Mouse (Mus musculus) midbrain, embryonic 10.5 days (tissue): ENCODE measurements around the gene Ebf1. TPM values are rescaled to one million over a fixed set of nuclear protein-coding genes. Genes with fewer than 3 reads are reported as not detected.

Experiments
- DNase-seq: peaks from one replicate; pipeline ENCODE4 v3.0.0-alpha.2; 2017; ENCODE audit warnings: low spot score
- H3K27ac ChIP-seq: fragments of 300-500 bp; sonication (generic); replicated peaks from 2 replicates; pipeline ENCODE4 v1.5.1; 2016; ENCODE audit warnings: mild to moderate bottlenecking
- H3K27me3 ChIP-seq: fragments of 300-500 bp; sonication (generic); 2 replicates; pipeline ENCODE4 v1.6.1; 2016; ENCODE audit warnings: low read depth, mild to moderate bottlenecking; ENCODE audit not compliant: poor library complexity, severe bottlenecking
- H3K36me3 ChIP-seq: fragments of 300-500 bp; sonication (generic); 2 replicates; pipeline ENCODE4 v1.6.1; 2016; ENCODE audit warnings: mild to moderate bottlenecking, moderate library complexity
- H3K4me1 ChIP-seq: fragments of 300-500 bp; sonication (generic); 2 replicates; pipeline ENCODE4 v1.6.1; 2016
- H3K4me3 ChIP-seq: fragments of 300-500 bp; sonication (generic); 2 replicates; pipeline ENCODE4 v1.5.1; 2016; ENCODE audit warnings: mild to moderate bottlenecking, moderate library complexity
- H3K9me3 ChIP-seq: fragments of 300-500 bp; sonication (generic); replicated peaks from 2 replicates; pipeline ENCODE4 v1.6.1; 2016; ENCODE audit warnings: mild to moderate bottlenecking
- WGBS: fragments of 180-500 bp; shearing (Covaris S2); methylation state at CpG from one replicate; pipeline ENCODE4 v1.1.7; 2016; 5-methylcytosine and 5-hydroxymethylcytosine counted together
- polyA plus RNA-seq: library from polyadenylated mRNA; unstranded; fragments of >200 nt; fragmentation: Nextera tagmentation; extraction: Ambion mirVana; gene quantifications from 2 replicates; pipeline ENCODE4 v1.2.1, GENCODE M21; 2016

Ebf1 gene
- polyA plus RNA-seq, 1 experiment from 2014 or later = 31.8 TPM

GRCm38 (mm10) chr11:44610971-44611781 is 5.9 kb upstream of the Ebf1 start:
- DNase-seq = peak; percentile 90
- 1% methylated on average over 45 of the region's 45 CpGs for WGBS
- Histone ChIP-seq H3K36me3 (no peaks in the 10 kb centered on the region), H3K27me3 (peaks cover 51% of the 10 kb centered on the region), H3K4me3 (peak overlapping the region; percentile 61), H3K27ac (peak overlapping the region; percentile 75), H3K4me1 (peaks cover 28% of the 10 kb centered on the region), H3K9me3 (no peaks in the 10 kb centered on the region)

- 4% methylated on average over 10 of the region's 10 CpGs for WGBS
- peaks cover 58% of the 10 kb centered on the region for H3K27me3 ChIP-seq
Observed at GRCm38 (mm10) chr11:44612156-44612555, 5.0 kb upstream of the Ebf1 start.

GRCm38 (mm10) chr11:44612681-44613410 is 4.3 kb upstream of the Ebf1 start:
- H3K27me3 ChIP-seq = peaks cover 58% of the 10 kb centered on the region
- H3K27ac ChIP-seq = peak overlapping the region; percentile 70

More at GRCm38 (mm10) chr11:44612156-44612555, 5.0 kb upstream of the Ebf1 start:
- Histone ChIP-seq H3K36me3 (no peaks in the 10 kb centered on the region), H3K9me3 (no peaks in the 10 kb centered on the region), H3K4me3 (peak overlapping the region; percentile 53), H3K27ac (no peak overlapping the region), H3K4me1 (peaks cover 35% of the 10 kb centered on the region)
- DNase-seq = peak; percentile 40

GRCm38 (mm10) chr11:44613411-44614180 is 3.5 kb upstream of the Ebf1 start:
- 6% methylated on average over 14 of the region's 14 CpGs for WGBS
- Histone ChIP-seq H3K27ac (peak overlapping the region; percentile 70), H3K4me3 (peak overlapping the region; percentile 53), H3K4me1 (peaks cover 38% of the 10 kb centered on the region), H3K36me3 (no peaks in the 10 kb centered on the region), H3K9me3 (no peaks in the 10 kb centered on the region), H3K27me3 (peaks cover 58% of the 10 kb centered on the region)
- peak; percentile 52 for DNase-seq

More at GRCm38 (mm10) chr11:44612681-44613410, 4.3 kb upstream of the Ebf1 start:
- Histone ChIP-seq H3K4me1 (peaks cover 35% of the 10 kb centered on the region), H3K9me3 (no peaks in the 10 kb centered on the region), H3K36me3 (no peaks in the 10 kb centered on the region), H3K4me3 (peak overlapping the region; percentile 53)
- peak; percentile 65 for DNase-seq
- WGBS = 1% methylated on average over 38 of the region's 38 CpGs

- Histone ChIP-seq H3K4me3 (peak overlapping the region; percentile 68), H3K36me3 (no peaks in the 10 kb centered on the region), H3K4me1 (peaks cover 58% of the 10 kb centered on the region), H3K27me3 (peaks cover 83% of the 10 kb centered on the region), H3K27ac (peak overlapping the region; percentile 68), H3K9me3 (no peaks in the 10 kb centered on the region)
- no peak for DNase-seq
- 10% methylated on average over 18 of the region's 18 CpGs for WGBS
Observed at GRCm38 (mm10) chr11:44616078-44616787, 884 bp upstream of the Ebf1 start.

- H3K9me3 ChIP-seq = no peaks in the 10 kb centered on the region
- peak overlapping the region; percentile 88 for H3K27ac ChIP-seq
- peaks cover 57% of the 10 kb centered on the region for H3K4me1 ChIP-seq
- H3K36me3 ChIP-seq = no peaks in the 10 kb centered on the region
- DNase-seq = peak; percentile 77
- peak overlapping the region; percentile 68 for H3K4me3 ChIP-seq
- WGBS = under 1% methylated on average over 55 of the region's 55 CpGs
- H3K27me3 ChIP-seq = peaks cover 83% of the 10 kb centered on the region
Observed at GRCm38 (mm10) chr11:44617734-44618586, 843 bp downstream of the Ebf1 start.

- DNase-seq = peak; percentile 46
- Histone ChIP-seq H3K4me3 (peak overlapping the region; percentile 68), H3K9me3 (no peaks in the 10 kb centered on the region), H3K27me3 (peaks cover 82% of the 10 kb centered on the region), H3K36me3 (no peaks in the 10 kb centered on the region), H3K27ac (peak overlapping the region; percentile 88), H3K4me1 (peaks cover 47% of the 10 kb centered on the region)
- under 1% methylated on average over 15 of the region's 15 CpGs for WGBS
Observed at GRCm38 (mm10) chr11:44619131-44619886, 2.2 kb downstream of the Ebf1 start.

- Histone ChIP-seq H3K9me3 (no peaks in the 10 kb centered on the region), H3K27me3 (peaks cover 79% of the 10 kb centered on the region), H3K4me3 (peak overlapping the region; percentile 68), H3K27ac (peak overlapping the region; percentile 88), H3K36me3 (no peaks in the 10 kb centered on the region), H3K4me1 (peaks cover 49% of the 10 kb centered on the region)
- DNase-seq = peak; percentile 51
- under 1% methylated on average over 41 of the region's 41 CpGs for WGBS
Observed at GRCm38 (mm10) chr11:44619887-44620693, 3.0 kb downstream of the Ebf1 start.

GRCm38 (mm10) chr11:44620694-44621446 is 3.8 kb downstream of the Ebf1 start:
- DNase-seq = peak; percentile 43
- H3K4me3 ChIP-seq = peak overlapping the region; percentile 68
- H3K27me3 ChIP-seq = peaks cover 71% of the 10 kb centered on the region
- no peaks in the 10 kb centered on the region for H3K36me3 ChIP-seq
- H3K27ac ChIP-seq = peak overlapping the region; percentile 88
- WGBS = 16% methylated on average over 17 of the region's 19 CpGs
- H3K9me3 ChIP-seq = no peaks in the 10 kb centered on the region
- H3K4me1 ChIP-seq = peaks cover 49% of the 10 kb centered on the region

GRCm38 (mm10) chr11:44621615-44622014 is 4.5 kb downstream of the Ebf1 start:
- Histone ChIP-seq H3K27me3 (peaks cover 63% of the 10 kb centered on the region), H3K36me3 (no peaks in the 10 kb centered on the region), H3K9me3 (no peaks in the 10 kb centered on the region), H3K27ac (peak overlapping the region; percentile 88; the same call in 1 of the 2 replicates), H3K4me3 (peak overlapping the region; percentile 68), H3K4me1 (peaks cover 44% of the 10 kb centered on the region)
- 15% methylated on average over 10 of the region's 10 CpGs for WGBS
- DNase-seq = no peak
